Comparison of ENCODE assay signal across 22 mouse cellular contexts in the genomic region with DNA sequence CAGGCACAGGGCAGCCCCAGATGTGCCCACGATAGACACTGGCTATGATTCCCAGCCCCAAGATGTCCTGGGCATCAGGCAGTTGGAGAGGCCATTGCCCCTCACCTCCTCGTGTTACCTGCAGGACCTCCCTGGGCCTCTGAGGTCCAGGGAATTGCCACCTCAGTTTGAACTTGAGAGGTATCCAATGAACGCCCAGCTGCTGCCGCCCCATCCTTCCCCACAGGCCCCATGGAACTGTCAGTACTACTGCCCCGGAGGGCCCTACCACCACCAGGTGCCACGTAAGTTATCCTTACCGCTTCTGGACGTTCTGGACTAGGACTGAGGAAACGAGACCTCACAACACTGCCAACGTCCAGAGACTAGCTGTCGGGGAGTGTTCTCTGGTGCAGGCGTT. TPM values are rescaled to one million over a fixed set of nuclear protein-coding genes. Genes with fewer than 3 reads are reported as not detected.
DNase-seq lines count a peak whose midpoint lies in the region; ATAC-seq and TF ChIP-seq lines count a peak whose summit lies in the region.
"Had no signal": no experiment of that assay in that cellular context is flagged by ENCODE, and none has a peak within 500 bp of the region (broad histone marks: within the 10 kb centered on the region; RNA-seq: fewer than 3 reads in every experiment).

No protein-coding gene starts in this region.

- no peak overlapping the region for H3K4me3 ChIP-seq in intestine, postnatal 0 days (ENCODE audit: low read depth, low read length)
- H3K4me3 ChIP-seq in intestine, embryonic 16.5 days (ENCODE audit: low read length), result no peak overlapping the region
- no peak overlapping the region for H3K4me3 ChIP-seq in lung, embryonic 15.5 days
- no peak overlapping the region for H3K4me3 ChIP-seq in embryonic facial prominence, embryonic 13.5 days
- no peak overlapping the region for H3K4me3 ChIP-seq in embryonic fibroblast, embryonic 13.5 days (ENCODE audit: insufficient read depth, low read length)
- H3K4me3 ChIP-seq: erythroblast, embryonic 14.5 days; heart, embryonic 13.5 days; layer of hippocampus, adult 2 months; liver, embryonic 13.5 days; megakaryocyte, embryonic 14.5 days; midbrain, embryonic 12.5 days; myocyte; neural tube, embryonic 12.5 days had no signal

- DNase-seq in lung, adult 18-20 months, result no peak
- DNase-seq in layer of hippocampus, adult 11-12 months (ENCODE audit: low spot score), result no peak
- DNase-seq: adrenal gland, postnatal 25 days; forebrain, postnatal 0 days; heart, postnatal 10 days; liver, embryonic 13.5 days; right cerebral cortex, adult 18-20 months; spleen, adult 18-20 months; thymus, postnatal 4 days had no signal

- 91% methylated on average over 12 of the region's 12 CpGs for WGBS in intestine, postnatal 0 days
- WGBS in intestine, embryonic 16.5 days, result 89% methylated on average over 12 of the region's 12 CpGs
- WGBS in lung, embryonic 15.5 days, result 84% methylated on average over 12 of the region's 12 CpGs
- WGBS in embryonic facial prominence, embryonic 13.5 days, result 84% methylated on average over 12 of the region's 12 CpGs

- H3K27ac ChIP-seq in intestine, postnatal 0 days (ENCODE audit: low read depth, low read length), result 0 out of 2 replicates have a peak overlapping the region, but pooled peaks have one; percentile 50
- H3K27ac ChIP-seq in intestine, embryonic 16.5 days (ENCODE audit: low read length), result no peak overlapping the region
- H3K27ac ChIP-seq in lung, embryonic 15.5 days, result peak overlapping the region; percentile 76
- peak overlapping the region; percentile 80 for H3K27ac ChIP-seq in embryonic facial prominence, embryonic 13.5 days
- peak overlapping the region; percentile 53 for H3K27ac ChIP-seq in embryonic fibroblast, embryonic 13.5 days (ENCODE audit: insufficient read depth, low read length)
- H3K27ac ChIP-seq: heart, embryonic 13.5 days; layer of hippocampus, adult 2 months; liver, embryonic 13.5 days; midbrain, embryonic 12.5 days; neural tube, embryonic 12.5 days had no signal

- no peak overlapping the region for H3K9ac ChIP-seq in intestine, postnatal 0 days (ENCODE audit: low read depth, low read length)
- H3K9ac ChIP-seq in intestine, embryonic 16.5 days (ENCODE audit: low read depth, low read length), result no peak overlapping the region
- no peak overlapping the region for H3K9ac ChIP-seq in lung, embryonic 15.5 days
- no peak overlapping the region for H3K9ac ChIP-seq in embryonic facial prominence, embryonic 13.5 days
- H3K9ac ChIP-seq: forebrain, postnatal 0 days; heart, embryonic 13.5 days; liver, embryonic 13.5 days; midbrain, embryonic 12.5 days; neural tube, embryonic 12.5 days had no signal

- no peaks in the 10 kb centered on the region for H3K9me3 ChIP-seq in intestine, postnatal 0 days (ENCODE audit: control insufficient read depth)
- no peaks in the 10 kb centered on the region for H3K9me3 ChIP-seq in intestine, embryonic 16.5 days (ENCODE audit: control insufficient read depth, low read length)
- no peaks in the 10 kb centered on the region for H3K9me3 ChIP-seq in lung, embryonic 15.5 days
- H3K9me3 ChIP-seq in embryonic facial prominence, embryonic 13.5 days, result no peaks in the 10 kb centered on the region
- H3K9me3 ChIP-seq: heart, embryonic 13.5 days; liver, embryonic 13.5 days; megakaryocyte, embryonic 14.5 days; midbrain, embryonic 12.5 days; neural tube, embryonic 12.5 days had no signal

- H3K36me3 ChIP-seq in intestine, postnatal 0 days (ENCODE audit: control insufficient read depth, insufficient read depth), result peaks cover 54% of the 10 kb centered on the region
- H3K36me3 ChIP-seq in intestine, embryonic 16.5 days (ENCODE audit: control insufficient read depth, insufficient read depth, low read length), result peaks cover 5% of the 10 kb centered on the region; the same call in 1 of the 2 replicates
- peaks cover 12% of the 10 kb centered on the region; the same call in 1 of the 2 replicates for H3K36me3 ChIP-seq in lung, embryonic 15.5 days
- H3K36me3 ChIP-seq in embryonic facial prominence, embryonic 13.5 days, result peaks cover 16% of the 10 kb centered on the region
- H3K36me3 ChIP-seq: liver, embryonic 13.5 days had no signal

- no peak for ATAC-seq in intestine, postnatal 0 days
- no peak for ATAC-seq in intestine, embryonic 16.5 days
- no peak for ATAC-seq in lung, embryonic 15.5 days (ENCODE audit: borderline replicate concordance, extremely low read depth, low FRiP score, low TSS enrichment)
- no peak for ATAC-seq in embryonic facial prominence, embryonic 13.5 days (ENCODE audit: insufficient number of reproducible peaks, insufficient read depth, low FRiP score, low TSS enrichment, low read depth)
- ATAC-seq: forebrain, postnatal 0 days; hindbrain, embryonic 16.5 days had no signal

- no peak for TF ChIP-seq POLR2A in embryonic fibroblast, embryonic 13.5 days (IDR thresholded peaks at IDR 0.05; ENCODE audit: low read depth, low read length)

- H3K27me3 ChIP-seq in intestine, postnatal 0 days (replicated peaks; ENCODE audit: control insufficient read depth, insufficient read depth, low read length), result no peaks in the 10 kb centered on the region
- H3K27me3 ChIP-seq in intestine, embryonic 16.5 days (replicated peaks; ENCODE audit: control insufficient read depth, insufficient read depth, low read length), result no peaks in the 10 kb centered on the region
- H3K27me3 ChIP-seq in lung, embryonic 15.5 days, result no peaks in the 10 kb centered on the region
- H3K27me3 ChIP-seq in embryonic facial prominence, embryonic 13.5 days, result no peaks in the 10 kb centered on the region
- H3K27me3 ChIP-seq: heart, embryonic 13.5 days; liver, embryonic 13.5 days; midbrain, embryonic 12.5 days; neural tube, embryonic 12.5 days had no signal

- no peak for TF ChIP-seq CTCF in intestine, postnatal 0 days (IDR thresholded peaks at IDR 0.05; ENCODE audit: low read depth)
- TF ChIP-seq CTCF in embryonic fibroblast, embryonic 13.5 days (IDR thresholded peaks at IDR 0.05; ENCODE audit: borderline replicate concordance, insufficient read depth, low read length), result no peak

- H3K4me1 ChIP-seq in intestine, postnatal 0 days (replicated peaks; ENCODE audit: control insufficient read depth, insufficient read depth, low read length), result peaks cover 16% of the 10 kb centered on the region; the same call in 1 of the 2 replicates
- peaks cover 47% of the 10 kb centered on the region for H3K4me1 ChIP-seq in intestine, embryonic 16.5 days (ENCODE audit: control insufficient read depth, insufficient read depth, low read length)
- peaks cover 72% of the 10 kb centered on the region for H3K4me1 ChIP-seq in lung, embryonic 15.5 days
- H3K4me1 ChIP-seq in embryonic facial prominence, embryonic 13.5 days, result peaks cover 54% of the 10 kb centered on the region
- peaks cover 9% of the 10 kb centered on the region for H3K4me1 ChIP-seq in embryonic fibroblast, embryonic 13.5 days (ENCODE audit: control insufficient read depth, insufficient read depth, low read length)

- H3K4me2 ChIP-seq in intestine, postnatal 0 days (replicated peaks; ENCODE audit: low read depth), result no peak overlapping the region
- H3K4me2 ChIP-seq in intestine, embryonic 16.5 days (ENCODE audit: low read depth, low read length), result no peak overlapping the region
- H3K4me2 ChIP-seq in lung, embryonic 15.5 days, result no peak overlapping the region
- no peak overlapping the region for H3K4me2 ChIP-seq in embryonic facial prominence, embryonic 13.5 days
- H3K4me2 ChIP-seq: heart, embryonic 13.5 days; liver, embryonic 13.5 days; midbrain, embryonic 12.5 days; neural tube, embryonic 12.5 days had no signal

RNA-seq across cellular contexts. Expression of a gene that starts 13.6 kb away (rescaled TPM):
- 25.3 and 27.8 TPM in 2 replicates for polyA plus RNA-seq in intestine, postnatal 0 days (2015; fragmentation: Nextera tagmentation; extraction: Ambion mirVana)
- polyA plus RNA-seq in intestine, embryonic 16.5 days (2015; fragmentation: Nextera tagmentation; extraction: Ambion mirVana), result 28.0 and 33.4 TPM in 2 replicates
- polyA plus RNA-seq in lung, embryonic 15.5 days (2015; fragmentation: Nextera tagmentation; extraction: Ambion mirVana), result 30.1 and 33.5 TPM in 2 replicates
- polyA plus RNA-seq in embryonic facial prominence, embryonic 13.5 days (2015; fragmentation: Nextera tagmentation; extraction: Ambion mirVana), result 15.8 and 18.1 TPM in 2 replicates
- polyA plus RNA-seq in embryonic fibroblast, embryonic 13.5 days (2011; ENCODE audit: insufficient read length, low read depth, missing spikeins), result 16.9 and 21.6 TPM in 2 replicates
